ENCODE assay signal across 33 mouse cellular contexts in genomic region chr3:120858281-120858680, GRCm38 (mm10).
A peak's percentile ranks its signal among the peaks of the same experiment; 100 is the strongest.
DNase-seq lines count a peak whose midpoint lies in the region; ATAC-seq lines count a peak whose summit lies in the region.
"Had no signal": no experiment of that assay in that cellular context is flagged by ENCODE, and none has a peak within 500 bp of the region (broad histone marks: within the 10 kb centered on the region; RNA-seq: fewer than 3 reads in every experiment).

No protein-coding gene starts in this region.

- ATAC-seq in midbrain, embryonic 15.5 days (replicated peaks), result no peak
- ATAC-seq: forebrain, embryonic 14.5 days; hindbrain, embryonic 16.5 days; liver, embryonic 12.5 days; liver, postnatal 0 days had no signal

- 85% methylated on average over 13 of the region's 13 CpGs for WGBS in midbrain, embryonic 15.5 days

- no peak overlapping the region for H3K4me3 ChIP-seq in midbrain, embryonic 15.5 days
- H3K4me3 ChIP-seq: embryonic facial prominence, embryonic 12.5 days; heart, embryonic 10.5 days; heart, embryonic 15.5 days; left cerebral cortex, adult 2 months; limb, embryonic 13.5 days; liver, embryonic 12.5 days; myocyte; neural tube, embryonic 12.5 days had no signal

- no peaks in the 10 kb centered on the region for H3K9me3 ChIP-seq in midbrain, embryonic 15.5 days
- H3K9me3 ChIP-seq: embryonic facial prominence, embryonic 12.5 days; heart, embryonic 10.5 days; heart, embryonic 15.5 days; limb, embryonic 13.5 days; liver, embryonic 12.5 days; neural tube, embryonic 12.5 days had no signal

- no peak overlapping the region for H3K27ac ChIP-seq in midbrain, embryonic 15.5 days
- H3K27ac ChIP-seq: embryonic facial prominence, embryonic 12.5 days; heart, embryonic 10.5 days; heart, embryonic 15.5 days; kidney, postnatal 0 days; left cerebral cortex, adult 2 months; limb, embryonic 13.5 days; liver, embryonic 12.5 days; neural tube, embryonic 12.5 days; stomach, postnatal 0 days had no signal

- H3K27me3 ChIP-seq in midbrain, embryonic 15.5 days (replicated peaks), result no peaks in the 10 kb centered on the region
- H3K27me3 ChIP-seq: embryonic facial prominence, embryonic 12.5 days; heart, embryonic 15.5 days; limb, embryonic 13.5 days; liver, embryonic 12.5 days; neural tube, embryonic 12.5 days had no signal

- no peaks in the 10 kb centered on the region for H3K4me1 ChIP-seq in midbrain, embryonic 15.5 days
- H3K4me1 ChIP-seq: embryonic facial prominence, embryonic 12.5 days; heart, embryonic 10.5 days; heart, embryonic 15.5 days; limb, embryonic 13.5 days; liver, embryonic 12.5 days; neural tube, embryonic 12.5 days had no signal

- intact Hi-C loops in left cerebral cortex, postnatal 36 days (cut with DNase I), result no loop called here

- H3K9ac ChIP-seq in midbrain, embryonic 15.5 days, result no peak overlapping the region
- H3K9ac ChIP-seq: embryonic facial prominence, embryonic 12.5 days; heart, embryonic 15.5 days; limb, embryonic 13.5 days; liver, embryonic 12.5 days; liver, postnatal 0 days; neural tube, embryonic 12.5 days had no signal

- peak; percentile 19 to 28 for DNase-seq in layer of hippocampus, postnatal 14 days (ENCODE audit: low spot score in 2 of 2)
- DNase-seq in layer of hippocampus, postnatal 25 days (ENCODE audit: extremely low spot score in 1 of 2, low spot score in 1 of 2), result no peak
- DNase-seq in cerebellum, adult 11 months, result peak; percentile 65
- peak; percentile 91 for DNase-seq in cerebellum, adult 9-10 months
- DNase-seq in cerebellum, postnatal 36 days, result peak; percentile 68 to 75
- no peak for DNase-seq in left cerebral cortex, postnatal 36 days (ENCODE audit: low spot score in 2 of 2)
- no peak for DNase-seq in spleen, postnatal 4 days (ENCODE audit: low spot score in 2 of 2)
- DNase-seq: adrenal gland, postnatal 14 days; B cell, adult 2 months; embryo, embryonic 11 days; gastrocnemius, postnatal 25 days; heart, adult 11 months; kidney, adult 18-20 months; liver, postnatal 0 days; lung, postnatal 36 days; right cerebral cortex, adult 18-20 months; spleen, adult 18-20 months; thymus, adult 2 months; thymus, postnatal 4 days had no signal

- no peak overlapping the region for H3K4me2 ChIP-seq in midbrain, embryonic 15.5 days
- H3K4me2 ChIP-seq: embryonic facial prominence, embryonic 12.5 days; heart, embryonic 15.5 days; limb, embryonic 13.5 days; liver, embryonic 12.5 days; midbrain, embryonic 11.5 days; neural tube, embryonic 12.5 days had no signal

- H3K36me3 ChIP-seq in midbrain, embryonic 15.5 days (replicated peaks), result no peaks in the 10 kb centered on the region
- H3K36me3 ChIP-seq: embryonic facial prominence, embryonic 12.5 days; heart, embryonic 10.5 days; heart, embryonic 15.5 days; limb, embryonic 13.5 days; liver, embryonic 12.5 days; neural tube, embryonic 12.5 days had no signal

Comparison
In these comparisons a context has a peak if more than half of its experiments do, and no peak if none do; other contexts are left out.
1. DNase-seq: peak in layer of hippocampus, postnatal 14 days (2 of 2), cerebellum, adult 11 months (single experiment), cerebellum, adult 9-10 months (single experiment) and cerebellum, postnatal 36 days (2 of 2); none in layer of hippocampus, postnatal 25 days (0 of 2), left cerebral cortex, postnatal 36 days (0 of 2) and spleen, postnatal 4 days (0 of 2).